Mouse (Mus musculus): ENCODE results near the gene Tmbim1. TPM values are rescaled to one million over a fixed set of nuclear protein-coding genes. Genes with fewer than 3 reads are reported as not detected.

Gene Tmbim1
- total RNA-seq, 1 experiment from 2014 or later: 1.9 TPM

GRCm38 (mm10) chr1:74245525-74245924, 59.9 kb downstream of the Tmbim1 start:
- no peak for ATAC-seq (ENCODE audit: extremely low read depth, insufficient number of reproducible peaks, low FRiP score, poor library complexity, severe bottlenecking)

DNA sequence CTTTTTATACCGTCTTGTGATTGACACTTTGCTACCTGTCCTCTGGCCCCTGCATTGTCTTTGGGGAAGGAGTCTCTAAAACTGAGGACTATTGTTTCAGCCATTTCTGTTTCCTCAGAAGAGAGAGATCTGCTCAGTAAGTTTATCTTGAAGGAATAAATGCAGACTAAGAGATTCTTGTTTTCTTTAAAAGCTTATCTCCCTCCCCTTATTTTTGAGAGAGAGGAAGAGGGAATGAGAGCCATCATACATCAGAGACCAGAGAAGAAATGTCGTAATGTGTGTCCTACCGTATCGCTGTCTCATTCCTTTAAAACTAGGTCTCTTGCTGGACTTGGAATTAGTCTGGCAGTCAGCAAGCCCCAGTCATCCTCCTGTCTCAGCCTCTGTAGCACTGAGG, 64.6 kb downstream of the Tmbim1 start:
- no peak for ATAC-seq (ENCODE audit: extremely low read depth, insufficient number of reproducible peaks, low FRiP score, poor library complexity, severe bottlenecking)

DNA sequence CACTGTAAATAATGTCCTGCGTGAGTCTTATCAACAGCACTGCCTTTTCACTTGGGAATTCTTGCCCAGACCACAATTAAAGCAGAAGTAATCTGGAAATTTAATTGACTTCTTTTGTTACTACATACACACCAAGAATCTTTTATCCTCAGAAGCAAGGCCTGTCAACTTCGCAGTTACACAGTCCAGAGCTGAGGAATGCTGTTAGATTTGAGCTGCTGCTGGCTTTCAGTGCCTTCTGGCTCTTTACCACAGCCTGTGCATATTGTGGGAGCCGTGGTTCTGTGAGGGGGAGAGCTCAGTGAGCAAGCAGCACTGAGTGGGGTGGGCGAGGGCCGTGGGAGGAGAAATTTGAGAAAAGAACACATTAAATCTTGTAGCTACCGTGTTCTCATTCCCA, 65.1 kb downstream of the Tmbim1 start:
- ATAC-seq (ENCODE audit: extremely low read depth, insufficient number of reproducible peaks, low FRiP score, poor library complexity, severe bottlenecking): no peak

GRCm38 (mm10) chr1:74239618-74240017, 65.8 kb downstream of the Tmbim1 start:
- ATAC-seq (ENCODE audit: extremely low read depth, insufficient number of reproducible peaks, low FRiP score, poor library complexity, severe bottlenecking): no peak

- ATAC-seq (ENCODE audit: extremely low read depth, insufficient number of reproducible peaks, low FRiP score, poor library complexity, severe bottlenecking): no peak
These were observed 66.3 kb downstream of the Tmbim1 start for GRCm38 (mm10) chr1:74239162-74239561.

Other genes starting within 250 kb of the Tmbim1 start
- gene Tns1, start 181.2 kb downstream of the Tmbim1 start, total RNA-seq (2017): 7.6 and 8.0 TPM in 2 replicates
- 31.9 and 35.6 TPM in 2 replicates for gene Rufy4, start 180.1 kb downstream of the Tmbim1 start, total RNA-seq (2017)
- gene Cxcr2, start 151.6 kb downstream of the Tmbim1 start, total RNA-seq (2017): 1,102 and 1,145 TPM in 2 replicates
- 16.7 and 20.0 TPM in 2 replicates for gene Cxcr1, start 111.0 kb downstream of the Tmbim1 start, total RNA-seq (2017)
- 711 and 718 TPM in 2 replicates for gene Arpc2, start 69.5 kb downstream of the Tmbim1 start, total RNA-seq (2017)
- gene Gpbar1, start 27.1 kb downstream of the Tmbim1 start, total RNA-seq (2017): 0.86 and 1.2 TPM in 2 replicates
- 111 and 118 TPM in 2 replicates for gene Aamp, start 20.9 kb downstream of the Tmbim1 start, total RNA-seq (2017)
- 6.1 and 12.7 TPM in 2 replicates for gene Pnkd, start 20.7 kb downstream of the Tmbim1 start, total RNA-seq (2017)
- 0.86 TPM in 1 of 2 replicates, not detected in the other for gene Catip, start 56.5 kb upstream of the Tmbim1 start, total RNA-seq (2017)
- gene Slc11a1, start 69.6 kb upstream of the Tmbim1 start, total RNA-seq (2017): 148 and 164 TPM in 2 replicates
- 66.9 and 67.8 TPM in 2 replicates for gene Ctdsp1, start 85.9 kb upstream of the Tmbim1 start, total RNA-seq (2017)
- not detected in 2 replicates for gene Vil1, start 103.8 kb upstream of the Tmbim1 start, total RNA-seq (2017)
- gene Cnot9, start 200.4 kb upstream of the Tmbim1 start, total RNA-seq (2017): 17.4 and 19.6 TPM in 2 replicates
- gene Plcd4, start 237.3 kb upstream of the Tmbim1 start, total RNA-seq (2017): 0.12 and 0.81 TPM in 2 replicates
- 27.5 and 31.3 TPM in 2 replicates for gene Usp37, start 238.7 kb upstream of the Tmbim1 start, total RNA-seq (2017)